Mouse (Mus musculus): ENCODE measurements around the gene Umad1.
"Not testable (repeated sequence)": the region's sequence is repeated elsewhere in the genome, so short reads cannot be mapped to it uniquely, and the experiment has no call there.

Gene Umad1

DNA sequence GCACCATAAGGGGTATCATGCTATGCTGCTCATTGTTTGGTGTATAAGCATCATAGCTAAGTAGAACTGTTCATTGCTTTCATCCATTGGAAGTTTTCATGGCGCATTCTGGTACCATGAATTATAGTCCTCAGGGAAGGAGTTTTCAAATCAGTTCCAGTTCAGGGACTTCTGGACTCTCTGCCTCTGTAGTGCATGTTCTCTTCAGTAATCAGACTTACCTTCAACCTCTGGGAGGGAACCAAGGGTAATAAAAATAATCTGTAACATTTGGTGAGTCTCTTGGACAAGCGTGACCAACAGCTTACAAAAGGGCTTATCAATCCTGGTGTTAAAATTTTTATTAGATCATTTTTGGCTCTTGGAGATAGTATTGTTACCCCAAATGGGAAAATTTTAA lies 60.5 kb downstream of the Umad1 start:
- DNase-seq, result no peak

DNA sequence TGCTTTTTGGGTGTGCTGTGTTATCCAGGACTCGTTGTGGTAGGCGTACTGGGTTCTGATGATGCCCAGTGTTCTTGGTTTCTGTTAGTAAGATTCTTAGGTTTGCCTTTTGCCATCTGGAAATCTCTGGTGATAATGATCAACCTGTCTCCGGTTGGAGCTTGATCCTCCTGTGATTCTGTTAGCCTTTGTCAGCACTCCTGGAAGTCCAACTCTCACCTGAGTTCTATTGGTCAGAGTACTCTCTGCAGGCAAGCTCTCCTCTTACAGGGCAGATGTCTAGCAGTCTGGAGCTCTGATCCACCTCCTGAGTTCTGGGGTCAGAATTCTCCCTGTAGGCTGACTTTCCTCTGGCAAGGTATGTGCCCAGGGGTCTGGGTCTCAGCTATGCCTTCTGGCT lies 72.4 kb downstream of the Umad1 start:
- not testable (repeated sequence) for DNase-seq

GRCm38 (mm10) chr6:8333380-8333779 lies 74.3 kb downstream of the Umad1 start:
- DNase-seq, result no peak

DNA sequence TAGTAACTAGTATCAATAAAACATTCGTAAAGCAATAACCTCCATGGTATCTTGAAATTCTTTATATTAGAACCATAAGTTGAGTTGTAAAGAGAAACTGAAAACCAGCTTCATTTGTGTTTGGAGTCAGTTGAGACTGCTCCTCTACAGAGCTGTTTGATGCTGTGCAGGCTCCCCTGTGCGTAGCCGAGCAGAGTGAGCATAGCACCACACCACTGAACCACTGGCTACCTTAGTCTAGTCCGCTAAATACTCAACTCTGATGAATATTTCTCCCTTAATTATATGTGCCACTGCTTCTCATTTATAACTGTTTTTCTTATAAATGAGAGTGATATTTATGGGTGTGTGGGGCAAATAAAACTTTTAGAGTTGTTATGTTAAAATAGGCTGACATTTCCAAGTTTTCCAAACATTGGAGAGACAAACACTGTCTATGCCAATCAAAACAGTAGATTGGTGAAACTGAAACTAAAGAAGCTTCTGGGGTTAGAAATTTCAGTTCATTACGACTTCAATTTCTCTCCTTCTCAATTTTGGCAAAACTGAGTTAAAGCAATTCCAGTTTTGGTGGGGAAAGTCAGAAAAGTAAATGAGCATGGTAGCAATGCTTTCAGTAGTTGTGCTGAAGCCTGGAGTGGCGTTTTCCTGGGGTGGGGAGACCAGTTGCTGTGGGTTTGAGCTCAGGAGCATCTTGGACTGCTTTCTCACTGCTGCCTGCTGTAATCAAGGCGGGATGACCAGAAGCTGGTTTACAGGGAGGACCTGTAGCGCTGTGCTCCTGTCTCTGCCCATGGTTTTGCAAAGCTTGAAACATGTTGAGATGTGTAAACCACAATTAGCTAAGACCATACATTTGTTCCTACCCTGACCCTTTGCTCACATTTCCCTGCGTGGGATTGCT lies 77.7 kb downstream of the Umad1 start:
- DNase-seq, result no peak

- no peak for DNase-seq
Observed at GRCm38 (mm10) chr6:8339453-8339852, 80.4 kb downstream of the Umad1 start.

- peak in 1 of 2 experiments; percentile 30 for DNase-seq
Observed at GRCm38 (mm10) chr6:8343271-8343670, 84.2 kb downstream of the Umad1 start.

- peak in 1 of 2 experiments; percentile 47 for DNase-seq
Observed at GRCm38 (mm10) chr6:8345219-8345856, 86.2 kb downstream of the Umad1 start.

- no peak for DNase-seq
Observed at GRCm38 (mm10) chr6:8347154-8347553, 88.1 kb downstream of the Umad1 start.

- no peak for DNase-seq
Observed at GRCm38 (mm10) chr6:8348344-8348743, 89.3 kb downstream of the Umad1 start.

DNA sequence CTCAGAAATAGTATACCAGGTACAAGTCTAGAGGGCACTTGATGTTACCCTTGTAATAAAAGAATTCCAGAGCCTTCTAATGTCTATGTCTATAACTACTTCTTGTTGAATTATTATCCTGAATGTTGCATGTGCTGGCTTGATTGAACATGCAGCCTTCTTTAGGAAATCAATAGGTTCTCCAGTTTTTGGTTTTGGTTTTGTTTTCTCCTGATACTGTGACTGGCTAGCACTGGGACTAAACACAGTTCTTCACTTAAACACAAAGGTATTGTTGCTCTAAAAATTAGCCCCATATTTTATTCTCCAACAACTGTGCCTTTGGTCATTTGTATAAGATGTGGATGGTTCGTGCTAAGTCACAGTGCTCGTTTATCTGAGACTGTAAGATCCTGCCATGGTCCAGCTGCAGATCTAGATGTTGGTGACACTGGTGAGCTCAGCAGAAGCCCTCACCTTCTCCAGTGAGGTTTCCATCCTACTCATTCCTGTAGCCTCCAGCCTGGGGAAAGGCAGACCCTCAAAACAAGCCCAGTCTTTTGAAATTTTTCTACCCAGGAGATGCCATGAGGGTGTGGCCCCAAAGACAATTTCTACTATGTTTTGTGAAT lies 90.1 kb downstream of the Umad1 start:
- DNase-seq, result no peak

DNA sequence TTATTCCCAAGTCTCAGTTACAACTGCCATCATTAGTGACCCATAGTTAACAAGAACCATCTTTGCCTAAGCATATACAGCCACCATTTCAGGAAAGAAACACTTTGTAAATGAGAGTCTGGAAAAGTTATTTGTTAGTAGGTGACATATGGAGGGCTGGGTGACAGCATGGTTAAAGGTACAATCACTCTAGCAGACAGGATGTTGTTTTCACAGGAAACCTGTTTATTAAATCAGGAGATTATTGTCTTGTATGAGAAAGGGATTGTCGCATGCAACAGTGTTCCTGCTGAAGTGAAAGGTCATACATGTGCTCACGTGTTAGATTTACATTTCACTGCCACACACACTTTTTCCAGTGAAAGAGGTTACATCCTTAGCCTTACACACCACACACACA lies 92.4 kb downstream of the Umad1 start:
- DNase-seq, result no peak

- DNase-seq, result no peak
Observed at GRCm38 (mm10) chr6:8352533-8353168, 93.6 kb downstream of the Umad1 start.

GRCm38 (mm10) chr6:8353461-8353860 lies 94.4 kb downstream of the Umad1 start:
- no peak for DNase-seq

GRCm38 (mm10) chr6:8354846-8355245 lies 95.8 kb downstream of the Umad1 start:
- DNase-seq, result peak in 1 of 2 experiments; percentile 50

- DNase-seq, result no peak
Observed at GRCm38 (mm10) chr6:8358232-8358631, 99.1 kb downstream of the Umad1 start.

DNA sequence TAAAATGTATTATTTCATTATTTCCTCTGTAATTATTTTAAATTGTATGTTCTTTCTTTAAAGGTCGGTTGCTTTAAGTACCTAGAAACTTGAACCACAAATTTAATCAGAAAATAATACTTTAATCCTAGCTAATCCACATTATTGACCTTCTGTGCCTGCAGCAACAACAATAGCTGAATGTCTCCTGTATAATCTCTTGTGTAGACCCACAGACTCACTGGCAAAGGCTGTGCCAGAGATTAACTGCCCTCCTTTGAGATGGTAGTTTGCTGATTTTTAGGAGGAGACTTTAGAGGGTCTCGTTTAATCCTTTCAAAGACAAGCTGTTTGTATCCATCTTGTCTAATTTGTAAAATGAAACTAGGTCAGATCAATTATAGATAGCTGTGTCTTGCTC lies 99.7 kb downstream of the Umad1 start:
- no peak for DNase-seq

GRCm38 (mm10) chr6:8360805-8361204 lies 101.7 kb downstream of the Umad1 start:
- DNase-seq, result no peak

DNA sequence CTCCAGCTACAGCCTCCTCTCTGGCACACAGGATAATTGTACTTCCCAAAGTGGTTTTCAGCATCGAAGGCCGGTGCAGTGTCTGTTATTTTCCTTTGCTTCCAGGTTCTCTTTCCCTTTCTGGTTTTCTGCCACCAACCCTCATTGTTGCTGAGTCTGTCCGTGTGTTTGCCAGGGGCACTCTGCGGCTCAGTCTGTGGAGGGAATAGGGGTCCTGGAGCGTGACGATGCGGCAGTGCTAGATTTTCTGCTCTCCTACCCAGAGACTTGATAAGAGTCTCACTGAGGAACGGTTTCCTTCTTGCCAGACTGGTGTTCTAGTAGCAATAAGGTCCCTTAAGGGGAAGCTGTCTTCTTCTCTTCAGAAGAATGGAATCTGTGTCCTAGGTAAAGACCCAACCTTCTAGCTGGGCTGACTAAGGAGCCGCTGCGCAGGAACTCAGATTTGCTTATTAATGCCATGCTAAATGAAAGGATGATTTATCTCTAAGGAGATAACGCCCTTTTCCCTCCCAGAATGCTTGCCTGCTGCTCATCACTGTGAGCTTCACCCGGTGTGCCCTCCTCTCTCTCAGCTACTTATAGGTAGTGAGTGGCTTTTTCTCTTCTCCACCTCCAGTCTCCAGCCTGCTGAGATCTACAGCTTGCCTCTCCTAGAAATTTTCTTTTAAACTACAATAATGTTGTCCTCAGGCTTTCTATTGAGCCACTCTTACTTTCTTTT lies 105.1 kb downstream of the Umad1 start:
- DNase-seq, result peak; percentile 35 to 45

DNA sequence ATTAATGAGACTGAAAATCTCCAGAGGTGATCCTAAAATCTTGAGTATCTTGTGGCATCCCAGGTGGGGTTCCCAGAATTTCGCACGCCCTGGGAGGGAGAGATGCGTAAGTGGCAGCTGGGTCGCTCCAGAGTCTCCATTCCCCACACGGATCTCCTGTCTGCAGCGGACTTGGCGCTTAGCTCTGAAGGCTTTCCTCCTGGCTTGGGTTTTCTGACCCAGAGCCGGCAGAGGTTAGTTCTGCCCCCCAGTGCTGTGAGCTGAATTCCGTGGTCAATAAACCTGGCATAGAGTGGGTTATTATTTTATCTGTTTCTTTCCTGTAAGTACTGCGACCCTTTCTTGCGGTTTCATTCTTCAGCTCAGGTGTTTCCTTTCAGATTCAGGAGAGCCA lies 105.7 kb downstream of the Umad1 start:
- DNase-seq, result peak; percentile 48 to 62

- no peak for DNase-seq
Observed at GRCm38 (mm10) chr6:8367675-8368074, 108.6 kb downstream of the Umad1 start.

DNA sequence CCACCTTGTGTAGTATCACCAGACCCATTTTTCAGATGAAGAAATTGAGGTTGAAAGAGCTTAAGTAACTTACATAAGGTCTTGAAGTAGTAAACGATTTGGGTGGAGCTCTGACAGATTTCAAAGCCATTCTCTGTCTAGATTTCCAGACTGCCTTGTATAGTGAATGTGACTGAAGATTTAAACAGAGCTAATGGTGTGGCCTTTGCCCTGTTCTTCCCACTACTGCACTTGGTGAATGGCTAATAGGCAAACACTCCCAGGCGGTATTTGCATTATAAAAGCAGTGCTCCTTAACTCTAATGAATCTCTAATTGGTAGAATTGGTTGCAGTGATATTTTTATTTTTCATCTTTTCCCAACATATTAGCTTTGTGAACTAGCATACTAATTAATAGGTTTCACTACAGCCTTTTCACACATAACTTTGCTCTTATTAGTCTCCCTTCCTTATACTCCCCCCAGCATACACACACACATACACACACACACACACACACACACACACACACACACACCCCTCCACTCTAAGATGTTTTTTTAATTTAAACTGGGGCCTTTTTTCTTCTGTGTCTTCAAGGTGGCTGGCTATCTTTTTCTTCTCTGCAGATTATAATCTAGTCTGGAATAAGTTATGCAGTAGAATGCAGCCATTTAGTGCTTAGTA lies 109.2 kb downstream of the Umad1 start:
- no peak for DNase-seq

DNA sequence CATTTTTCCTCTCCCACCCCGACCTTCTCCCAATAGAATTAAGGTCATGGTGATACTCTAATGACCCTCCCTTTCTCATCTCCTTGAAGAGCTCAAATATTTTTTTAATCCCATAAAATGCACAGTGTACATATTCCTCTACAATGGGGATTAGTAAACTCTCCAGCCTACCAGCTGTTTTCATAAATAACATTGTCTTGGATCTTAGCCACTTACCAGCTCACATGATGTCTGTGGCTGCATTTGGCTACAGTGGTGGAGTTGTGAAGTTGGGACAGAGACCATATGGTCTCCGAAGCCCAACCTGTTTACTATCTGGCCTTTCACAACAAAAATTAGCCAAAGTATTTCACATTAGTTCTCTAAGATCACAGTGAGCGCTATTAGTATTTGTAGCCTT lies 111.5 kb downstream of the Umad1 start:
- no peak for DNase-seq
